Comparison of ENCODE assay signal across 35 mouse cellular contexts in the genomic region with DNA sequence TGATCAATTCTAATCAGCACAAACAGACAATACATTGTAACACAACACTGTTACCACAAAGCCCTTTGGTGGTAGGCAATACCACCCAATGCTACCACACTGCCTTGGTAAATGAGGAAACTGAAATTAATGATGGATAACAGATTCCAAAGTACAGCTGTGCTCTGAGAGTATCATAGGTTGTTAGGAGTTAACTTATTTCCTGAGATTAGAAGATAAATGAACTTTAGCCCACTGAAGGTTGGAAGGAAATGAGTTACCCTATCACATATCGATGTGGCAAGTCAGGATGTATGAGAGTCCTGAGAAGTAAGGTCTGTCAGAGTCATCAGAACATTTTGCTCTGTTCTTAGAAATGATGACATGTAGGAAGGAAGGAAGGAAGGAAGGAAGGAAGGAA. TPM values are rescaled to one million over a fixed set of nuclear protein-coding genes. Genes with fewer than 3 reads are reported as not detected.
DNase-seq lines count a peak whose midpoint lies in the region; ATAC-seq and TF ChIP-seq lines count a peak whose summit lies in the region.
"Had no signal": no experiment of that assay in that cellular context is flagged by ENCODE, and none has a peak within 500 bp of the region (broad histone marks: within the 10 kb centered on the region; RNA-seq: fewer than 3 reads in every experiment).

No protein-coding gene starts in this region.

- peak; percentile 35 for DNase-seq in kidney, adult 9 months
- no peak for DNase-seq in kidney, adult 18-20 months
- no peak for DNase-seq in urinary bladder, postnatal 25 days (ENCODE audit: low spot score)
- DNase-seq: adrenal gland, adult 2 months; adrenal gland, postnatal 14 days; cerebellum, adult 11 months; cerebellum, adult 2 months; cerebellum, adult 9-11 months; cerebellum, postnatal 25 days; embryo, embryonic 11 days; gastrocnemius, postnatal 36 days; heart, adult 2 months; heart, postnatal 14 days; heart, postnatal 4 days had no signal

- no peaks in the 10 kb centered on the region for H3K27me3 ChIP-seq in intestine, postnatal 0 days (replicated peaks; ENCODE audit: control insufficient read depth, insufficient read depth, low read length)
- H3K27me3 ChIP-seq: embryonic facial prominence, embryonic 13.5 days; forebrain, embryonic 12.5 days; forebrain, embryonic 15.5 days; heart, embryonic 13.5 days had no signal

- 30% methylated on average over 1 of the region's 1 CpGs for WGBS in intestine, postnatal 0 days

- H3K4me3 ChIP-seq in intestine, postnatal 0 days (ENCODE audit: low read depth, low read length), result no peak overlapping the region
- H3K4me3 ChIP-seq: embryonic facial prominence, embryonic 10.5 days; embryonic facial prominence, embryonic 13.5 days; erythroblast, embryonic 14.5 days; forebrain, embryonic 12.5 days; forebrain, embryonic 15.5 days; heart, adult 2 months; heart, embryonic 10.5 days; heart, embryonic 13.5 days had no signal

- 0 out of 2 replicates have a peak overlapping the region, but pooled peaks have one; percentile 14 for H3K4me2 ChIP-seq in intestine, postnatal 0 days (replicated peaks; ENCODE audit: low read depth)
- H3K4me2 ChIP-seq: embryonic facial prominence, embryonic 13.5 days; forebrain, embryonic 12.5 days; forebrain, embryonic 15.5 days; heart, embryonic 13.5 days; hindbrain, embryonic 14.5 days had no signal

- H3K27ac ChIP-seq in intestine, postnatal 0 days (ENCODE audit: low read depth, low read length), result peak overlapping the region; percentile 80
- H3K27ac ChIP-seq: embryonic facial prominence, embryonic 10.5 days; embryonic facial prominence, embryonic 13.5 days; forebrain, embryonic 12.5 days; forebrain, embryonic 15.5 days; heart, adult 2 months; heart, embryonic 10.5 days; heart, embryonic 13.5 days; hindbrain, embryonic 14.5 days; hindbrain, postnatal 0 days had no signal

- H3K9ac ChIP-seq in intestine, postnatal 0 days (ENCODE audit: low read depth, low read length), result no peak overlapping the region
- H3K9ac ChIP-seq: embryonic facial prominence, embryonic 13.5 days; forebrain, embryonic 12.5 days; forebrain, embryonic 15.5 days; heart, embryonic 13.5 days; hindbrain, embryonic 14.5 days had no signal

- ATAC-seq in common myeloid progenitor, adult 5-6 weeks (replicated peaks; ENCODE audit: low read depth, poor library complexity, severe bottlenecking), result 0 out of 2 replicates have a peak, but pooled peaks have one; percentile 50
- ATAC-seq in intestine, postnatal 0 days, result peak; percentile 66
- ATAC-seq in monocyte, adult 5-6 weeks (replicated peaks; ENCODE audit: insufficient number of reproducible peaks, low FRiP score, low TSS enrichment, poor library complexity, severe bottlenecking), result no peak
- ATAC-seq: CD4-positive, CD25-positive, alpha-beta regulatory T cell, adult 4 months; forebrain, embryonic 15.5 days; hindbrain, postnatal 0 days had no signal

- no peak for TF ChIP-seq CTCF in intestine, postnatal 0 days (IDR thresholded peaks at IDR 0.05; ENCODE audit: low read depth)

- H3K9me3 ChIP-seq in intestine, postnatal 0 days (ENCODE audit: control insufficient read depth), result no peaks in the 10 kb centered on the region
- H3K9me3 ChIP-seq: embryonic facial prominence, embryonic 10.5 days; embryonic facial prominence, embryonic 13.5 days; forebrain, embryonic 12.5 days; forebrain, embryonic 15.5 days; heart, embryonic 10.5 days; heart, embryonic 13.5 days had no signal

- no peaks in the 10 kb centered on the region for H3K36me3 ChIP-seq in intestine, postnatal 0 days (ENCODE audit: control insufficient read depth, insufficient read depth)
- H3K36me3 ChIP-seq: embryonic facial prominence, embryonic 13.5 days; forebrain, embryonic 12.5 days; forebrain, embryonic 15.5 days; heart, embryonic 13.5 days had no signal

- no peaks in the 10 kb centered on the region for H3K4me1 ChIP-seq in intestine, postnatal 0 days (replicated peaks; ENCODE audit: control insufficient read depth, insufficient read depth, low read length)
- H3K4me1 ChIP-seq: embryonic facial prominence, embryonic 13.5 days had no signal

RNA-seq across cellular contexts. Expression of a gene that starts 8.7 kb away (rescaled TPM):
- 9.6 and 28.1 TPM in 2 replicates for total RNA-seq in common myeloid progenitor, adult 5-6 weeks (2017)
- polyA plus RNA-seq in intestine, postnatal 0 days (2015; fragmentation: Nextera tagmentation; extraction: Ambion mirVana), result 4.3 and 4.7 TPM in 2 replicates
- 4.0 to 6.2 TPM (median 4.1 TPM) in 3 replicates for total RNA-seq in monocyte, adult 5-6 weeks (2017)

RNA-seq across cellular contexts. Expression of a gene that starts 10.2 kb away (rescaled TPM):
- 1.2 and 4.3 TPM in 2 replicates for total RNA-seq in common myeloid progenitor, adult 5-6 weeks (2017)
- 930 and 998 TPM in 2 replicates for polyA plus RNA-seq in intestine, postnatal 0 days (2015; fragmentation: Nextera tagmentation; extraction: Ambion mirVana)
- total RNA-seq in monocyte, adult 5-6 weeks (2017), result 0.75 to 2.5 TPM (median 1.8 TPM) in 3 replicates

RNA-seq across cellular contexts. Expression of a gene that starts 59.1 kb away (rescaled TPM):
- not detected in 2 replicates for total RNA-seq in common myeloid progenitor, adult 5-6 weeks (2017)
- polyA plus RNA-seq in intestine, postnatal 0 days (2015; fragmentation: Nextera tagmentation; extraction: Ambion mirVana), result 0.09 and 0.10 TPM in 2 replicates
- not detected in 3 replicates for total RNA-seq in monocyte, adult 5-6 weeks (2017)
- total RNA-seq: adrenal gland, adult 2 months; adrenal gland, postnatal 14 days; adrenal gland, postnatal 4 days; gastrocnemius, adult 8-10 months; gastrocnemius, postnatal 36 days; granulocyte monocyte progenitor cell, adult 5-6 weeks; heart, adult 2 months; heart, postnatal 14 days; heart, postnatal 4 days; hindbrain, postnatal 0 days; MEL had no signal
- polyA plus RNA-seq: adrenal gland, adult 2 months; C2C12; CD4-positive, CD25-positive, alpha-beta regulatory T cell, adult 4 months; cerebellum, adult 2 months; cortical plate, adult 2 months; embryonic facial prominence, embryonic 10.5 days; erythroblast, embryonic 14.5 days; forebrain, embryonic 12.5 days; forebrain, embryonic 15.5 days; heart, embryonic 10.5 days; heart, embryonic 13.5 days; heart, embryonic 16.5 days; hindbrain, embryonic 11.5 days; hindbrain, embryonic 14.5 days had no signal
